Mouse (Mus musculus) stomach, postnatal 0 days (tissue): ENCODE data around the gene Dusp15. TPM values are rescaled to one million over a fixed set of nuclear protein-coding genes. Genes with fewer than 3 reads are reported as not detected.

Experiments
- ATAC-seq: fragments of 200-750 bp; cut with Nextera tagmentation; 2 replicates; pipeline ENCODE4 v1.8.0; 2017; ENCODE audit not compliant: low FRiP score, low TSS enrichment
- DNase-seq: peaks from one replicate; pipeline ENCODE4 v3.0.0-alpha.2; 2016; ENCODE audit warnings: low spot score
- H3K27ac ChIP-seq: fragments of 300-500 bp; sonication (generic); replicated peaks from 2 replicates; pipeline ENCODE4 v1.5.1; 2014; ENCODE audit warnings: mild to moderate bottlenecking, control low read depth
- H3K27me3 ChIP-seq: fragments of 300-500 bp; sonication (generic); 2 replicates; pipeline ENCODE4 v1.6.1; 2014; ENCODE audit warnings: low read length; ENCODE audit not compliant: control insufficient read depth, insufficient read depth
- H3K36me3 ChIP-seq: fragments of 300-500 bp; sonication (generic); 2 replicates; pipeline ENCODE4 v1.6.1; 2014; ENCODE audit warnings: low read length, mixed read lengths; ENCODE audit not compliant: control insufficient read depth, insufficient read depth
- H3K4me1 ChIP-seq: fragments of 300-500 bp; sonication (generic); replicated peaks from 2 replicates; pipeline ENCODE4 v1.6.1; 2014; ENCODE audit warnings: antibody characterized with exemption; ENCODE audit not compliant: control insufficient read depth, insufficient read depth
- H3K4me2 ChIP-seq: fragments of 300-500 bp; sonication (generic); replicated peaks from 2 replicates; pipeline ENCODE4 v1.6.1; 2014; ENCODE audit warnings: low read depth, mild to moderate bottlenecking, control low read depth, moderate library complexity
- H3K4me3 ChIP-seq: fragments of 300-500 bp; sonication (generic); 2 replicates; pipeline ENCODE4 v1.5.1; 2014; ENCODE audit warnings: low read depth, low read length, control low read depth
- H3K9ac ChIP-seq: fragments of 300-500 bp; sonication (generic); 2 replicates; pipeline ENCODE4 v1.6.1; 2014; ENCODE audit warnings: mild to moderate bottlenecking, low read length, control low read depth, mixed read lengths
- H3K9me3 ChIP-seq: fragments of 300-500 bp; sonication (generic); 2 replicates; pipeline ENCODE4 v1.6.1; 2016; ENCODE audit warnings: low read length; ENCODE audit not compliant: control insufficient read depth
- CTCF ChIP-seq: IDR thresholded peaks from 2 replicates; pipeline ENCODE4 v1.5.1; 2016; ENCODE audit warnings: antibody characterized with exemption, low read depth, mild to moderate bottlenecking, moderate library complexity
- EP300 ChIP-seq: optimal IDR thresholded peaks from 2 replicates; pipeline ENCODE3; 2016; ENCODE audit warnings: antibody characterized with exemption
- WGBS: fragments of 180-500 bp; shearing (Covaris S2); extraction: QIAGEN DNeasy Blood & Tissue Kit; methylation state at CpG from one replicate; pipeline ENCODE4 v1.1.7; 2014; 5-methylcytosine and 5-hydroxymethylcytosine counted together
- polyA plus RNA-seq: library from polyadenylated mRNA; unstranded; fragments of >200 nt; fragmentation: Nextera tagmentation; extraction: Ambion mirVana; gene quantifications from 2 replicates; pipeline ENCODE4 v1.2.1, GENCODE M21; 2015

Dusp15 gene
- polyA plus RNA-seq, 1 experiment from 2014 or later, result 0.27 TPM

DNA sequence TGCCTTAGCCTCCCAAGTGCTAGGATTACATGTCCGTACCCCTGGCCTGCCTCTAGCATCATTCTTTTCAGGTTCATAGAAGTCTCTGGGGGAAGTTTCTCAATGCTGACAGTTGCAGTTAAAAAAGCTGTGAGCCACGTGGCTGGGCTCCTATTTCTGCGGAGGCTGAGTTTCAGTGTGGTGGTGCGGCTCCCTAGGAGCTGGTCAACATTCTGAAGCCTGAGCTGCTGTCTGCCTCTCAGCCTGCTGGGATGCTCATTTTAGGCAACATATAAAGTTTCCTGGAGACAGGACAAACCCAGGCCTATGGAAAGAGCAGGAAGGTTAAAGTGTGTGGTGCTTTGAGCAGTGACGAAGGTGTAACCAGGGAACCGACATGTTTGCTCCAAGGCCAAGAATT lies 52.5 kb downstream of the Dusp15 start:
- Histone ChIP-seq H3K4me3 (no peak overlapping the region), H3K9me3 (no peaks in the 10 kb centered on the region), H3K4me2 (no peak overlapping the region), H3K36me3 (peaks cover 6% of the 10 kb centered on the region; the same call in 1 of the 2 replicates), H3K9ac (no peak overlapping the region), H3K27ac (no peak overlapping the region), H3K27me3 (no peaks in the 10 kb centered on the region), H3K4me1 (no peaks in the 10 kb centered on the region)
- no peak for DNase-seq
- ATAC-seq, result no peak
- no peak for TF ChIP-seq CTCF
- TF ChIP-seq EP300, result no peak
- WGBS, result 56% methylated on average over 6 of the region's 6 CpGs

DNA sequence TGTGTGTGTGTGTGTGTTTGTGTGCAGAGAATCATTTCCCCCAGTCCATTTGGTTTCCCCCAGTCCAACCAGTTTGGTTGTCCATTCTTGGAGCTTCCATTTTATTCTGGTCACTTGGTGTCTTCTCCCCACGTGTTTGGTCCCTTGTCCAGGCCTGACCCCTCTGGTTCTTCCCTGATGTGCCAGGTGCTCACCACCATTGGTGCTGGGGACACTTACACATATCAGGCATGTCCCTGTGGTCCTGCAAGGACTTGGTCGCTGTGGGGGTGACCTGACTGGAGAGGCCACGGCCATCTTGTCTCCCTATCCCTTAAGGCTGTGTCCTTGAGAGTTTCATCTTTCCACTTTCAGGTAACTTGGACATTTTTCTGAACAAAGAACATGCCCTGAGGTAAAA lies 54.6 kb downstream of the Dusp15 start:
- H3K27ac ChIP-seq, result no peak overlapping the region
- no peak overlapping the region for H3K4me3 ChIP-seq
- ATAC-seq (no peak), DNase-seq (no peak)
- H3K9ac ChIP-seq, result no peak overlapping the region
- H3K4me2 ChIP-seq, result no peak overlapping the region
- H3K36me3 ChIP-seq, result peaks cover 7% of the 10 kb centered on the region
- H3K9me3 ChIP-seq, result no peaks in the 10 kb centered on the region
- H3K4me1 ChIP-seq, result no peaks in the 10 kb centered on the region
- 86% methylated on average over 3 of the region's 3 CpGs for WGBS
- H3K27me3 ChIP-seq, result no peaks in the 10 kb centered on the region
- TF ChIP-seq EP300 (no peak), CTCF (no peak)

DNA sequence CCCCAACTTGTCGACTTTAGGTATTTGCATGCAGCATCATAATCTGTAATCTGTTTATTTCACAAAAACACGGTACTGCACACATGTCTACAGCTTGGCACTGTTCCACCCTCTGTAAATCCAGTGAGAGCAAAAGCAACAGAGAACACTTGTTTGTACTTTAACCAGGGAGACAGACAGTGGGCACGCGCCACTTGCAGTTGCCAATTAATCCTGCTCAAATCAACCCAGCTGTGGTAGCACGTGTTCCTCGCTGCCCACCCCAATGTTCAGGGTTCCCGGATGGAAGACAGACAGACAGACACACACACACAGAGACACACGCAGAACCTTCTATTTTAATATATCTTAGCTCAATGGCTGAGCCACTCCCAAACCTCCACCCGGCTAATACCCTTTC lies 55.7 kb downstream of the Dusp15 start:
- TF ChIP-seq CTCF (no peak), EP300 (no peak)
- Histone ChIP-seq H3K9me3 (no peaks in the 10 kb centered on the region), H3K36me3 (peaks cover 16% of the 10 kb centered on the region), H3K27ac (no peak overlapping the region), H3K4me3 (no peak overlapping the region), H3K9ac (no peak overlapping the region), H3K4me2 (no peak overlapping the region), H3K4me1 (no peaks in the 10 kb centered on the region), H3K27me3 (no peaks in the 10 kb centered on the region)
- DNase-seq (no peak), ATAC-seq (no peak)
- WGBS, result 85% methylated on average over 9 of the region's 9 CpGs

Other genes starting within 250 kb of the Dusp15 start
- gene Id1, start 215.4 kb downstream of the Dusp15 start, polyA plus RNA-seq, result 191 and 228 TPM in 2 replicates
- 9.8 and 10.6 TPM in 2 replicates for gene Cox4i2, start 197.5 kb downstream of the Dusp15 start, polyA plus RNA-seq
- 45.6 and 48.7 TPM in 2 replicates for gene Bcl2l1, start 120.0 kb downstream of the Dusp15 start, polyA plus RNA-seq
- gene Tpx2, start 103.7 kb downstream of the Dusp15 start, polyA plus RNA-seq, result 14.0 and 17.7 TPM in 2 replicates
- gene Mylk2, start 40.3 kb downstream of the Dusp15 start, polyA plus RNA-seq, result 0.02 TPM in 1 of 2 replicates, not detected in the other
- 2.3 and 2.6 TPM in 2 replicates for gene Foxs1, start 18.5 kb downstream of the Dusp15 start, polyA plus RNA-seq
- gene Ttll9, start 10.8 kb upstream of the Dusp15 start, polyA plus RNA-seq, result not detected in 2 replicates
- 66.0 and 66.8 TPM in 2 replicates for gene Pdrg1, start 63.7 kb upstream of the Dusp15 start, polyA plus RNA-seq
- 0.04 TPM in 1 of 2 replicates, not detected in the other for gene Xkr7, start 80.2 kb upstream of the Dusp15 start, polyA plus RNA-seq
- gene Ccm2l, start 114.3 kb upstream of the Dusp15 start, polyA plus RNA-seq, result 1.1 and 1.2 TPM in 2 replicates
- gene Hck, start 156.8 kb upstream of the Dusp15 start, polyA plus RNA-seq, result 3.2 and 3.6 TPM in 2 replicates
- gene Tm9sf4, start 209.6 kb upstream of the Dusp15 start, polyA plus RNA-seq, result 44.0 and 45.6 TPM in 2 replicates